Mouse (Mus musculus): ENCODE measurements around the gene Brix1. TPM values are rescaled to one million over a fixed set of nuclear protein-coding genes. Genes with fewer than 3 reads are reported as not detected.
A peak's percentile ranks its signal among the peaks of the same experiment; 100 is the strongest.
"Not testable (repeated sequence)": the region's sequence is repeated elsewhere in the genome, so short reads cannot be mapped to it uniquely, and the experiment has no call there.

The Brix1 gene
- polyA plus RNA-seq, 1 experiment, result 1.5 TPM

DNA sequence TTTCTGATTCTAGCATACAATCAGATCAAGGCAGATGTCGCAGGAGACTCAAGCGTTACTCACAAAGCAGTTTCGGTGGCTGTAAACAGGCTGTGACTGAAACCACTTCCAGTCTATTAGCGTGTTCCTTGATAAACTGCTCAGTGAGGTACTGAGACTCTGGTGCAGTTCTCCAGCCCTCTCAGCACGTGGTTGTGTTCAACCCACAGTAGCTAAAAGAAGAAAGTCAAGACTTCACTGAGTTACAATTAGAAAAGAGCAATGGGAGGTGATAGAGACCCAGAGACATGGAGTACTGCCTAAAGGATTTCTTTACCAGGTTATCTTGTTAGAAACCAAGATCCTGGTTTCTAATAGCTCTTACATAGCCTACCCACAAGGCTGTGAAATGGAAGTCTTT, 13.8 kb upstream of the Brix1 start:
- no peak for TF ChIP-seq POLR2A (IDR thresholded peaks at IDR 0.05; ENCODE audit: borderline replicate concordance, extremely low read depth, low read depth, low read length)
- TF ChIP-seq CTCF (IDR thresholded peaks at IDR 0.05; ENCODE audit: insufficient read depth, low read length), result no peak
- DNase-seq, result no peak
- 75% methylated on average over 5 of the region's 5 CpGs for WGBS

GRCm38 (mm10) chr15:10496696-10497095, 10.9 kb upstream of the Brix1 start:
- H3K4me3 ChIP-seq (replicated peaks; ENCODE audit: extremely low read depth, low read depth, low read length); H3K4me1 ChIP-seq (ENCODE audit: control insufficient read depth, insufficient read depth, low read length); DNase-seq: not testable (repeated sequence)
- 96% methylated on average over 1 of the region's 1 CpGs for WGBS

More for the DNA sequence above, 13.8 kb upstream of the Brix1 start:
- Histone ChIP-seq H3K4me3 (replicated peaks; ENCODE audit: extremely low read depth, low read depth, low read length) (no peak overlapping the region), H3K4me1 (ENCODE audit: control insufficient read depth, insufficient read depth, low read length) (no peaks in the 10 kb centered on the region)

- Histone ChIP-seq H3K4me1 (ENCODE audit: control insufficient read depth, insufficient read depth, low read length) (no peaks in the 10 kb centered on the region), H3K4me3 (replicated peaks; ENCODE audit: extremely low read depth, low read depth, low read length) (no peak overlapping the region)
- no peak for TF ChIP-seq POLR2A (IDR thresholded peaks at IDR 0.05; ENCODE audit: borderline replicate concordance, extremely low read depth, low read depth, low read length)
- no peak for TF ChIP-seq CTCF (IDR thresholded peaks at IDR 0.05; ENCODE audit: insufficient read depth, low read length)
- 85% methylated on average over 11 of the region's 11 CpGs for WGBS
- no peak for DNase-seq
Measured at GRCm38 (mm10) chr15:10495944-10496343, 10.2 kb upstream of the Brix1 start.

DNA sequence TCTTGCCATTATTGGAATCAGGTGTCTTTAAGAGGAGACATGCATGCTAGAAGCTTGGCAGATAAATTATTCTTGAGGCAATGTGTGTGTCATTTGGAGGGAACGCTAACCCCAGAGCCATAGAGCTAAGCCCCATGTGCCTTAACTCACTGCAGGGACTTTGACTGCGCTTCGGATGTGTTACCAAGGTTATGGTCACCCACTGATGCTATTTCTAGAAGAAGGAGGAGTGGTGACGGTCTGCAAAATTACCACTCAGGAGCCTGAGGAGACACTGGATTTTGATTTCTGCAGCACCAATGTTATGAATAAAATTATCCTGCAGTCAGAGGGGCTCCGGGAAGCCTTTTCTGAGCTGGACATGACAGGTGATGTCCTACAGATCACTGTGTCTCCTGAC, 4.4 kb upstream of the Brix1 start:
- TF ChIP-seq POLR2A (IDR thresholded peaks at IDR 0.05; ENCODE audit: borderline replicate concordance, extremely low read depth, low read depth, low read length) (no peak), CTCF (IDR thresholded peaks at IDR 0.05; ENCODE audit: insufficient read depth, low read length) (no peak)
- Histone ChIP-seq H3K4me1 (ENCODE audit: control insufficient read depth, insufficient read depth, low read length) (peaks cover 3% of the 10 kb centered on the region; the same call in 1 of the 2 replicates), H3K4me3 (replicated peaks; ENCODE audit: extremely low read depth, low read depth, low read length) (no peak overlapping the region)
- WGBS, result 95% methylated on average over 5 of the region's 5 CpGs
- DNase-seq, result no peak

DNA sequence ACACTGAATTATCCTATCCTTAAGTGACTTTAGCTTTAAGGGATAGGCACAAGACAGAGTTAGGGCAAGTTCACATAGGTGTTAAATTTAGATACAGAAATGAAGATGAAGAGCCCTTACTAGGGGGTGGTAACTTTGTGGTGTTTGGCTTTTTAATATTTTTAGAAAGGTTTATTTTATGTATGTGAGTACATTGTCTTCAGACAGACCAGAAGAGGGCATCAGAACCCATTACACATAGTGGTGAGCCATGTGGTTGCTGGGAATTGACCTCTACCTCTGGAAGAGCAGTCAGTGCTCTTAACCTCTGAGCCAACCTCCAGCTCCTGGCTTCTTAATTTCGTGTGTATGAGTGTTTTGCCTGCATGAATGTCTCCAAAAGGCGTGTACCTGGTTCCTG, 1.5 kb upstream of the Brix1 start:
- Histone ChIP-seq H3K4me3 (replicated peaks; ENCODE audit: extremely low read depth, low read depth, low read length) (no peak overlapping the region), H3K4me1 (ENCODE audit: control insufficient read depth, insufficient read depth, low read length) (peaks cover 3% of the 10 kb centered on the region; the same call in 1 of the 2 replicates)
- no peak for DNase-seq
- 50% methylated on average over 2 of the region's 2 CpGs for WGBS
- TF ChIP-seq CTCF (IDR thresholded peaks at IDR 0.05; ENCODE audit: insufficient read depth, low read length) (no peak), POLR2A (IDR thresholded peaks at IDR 0.05; ENCODE audit: borderline replicate concordance, extremely low read depth, low read depth, low read length) (no peak)

DNA sequence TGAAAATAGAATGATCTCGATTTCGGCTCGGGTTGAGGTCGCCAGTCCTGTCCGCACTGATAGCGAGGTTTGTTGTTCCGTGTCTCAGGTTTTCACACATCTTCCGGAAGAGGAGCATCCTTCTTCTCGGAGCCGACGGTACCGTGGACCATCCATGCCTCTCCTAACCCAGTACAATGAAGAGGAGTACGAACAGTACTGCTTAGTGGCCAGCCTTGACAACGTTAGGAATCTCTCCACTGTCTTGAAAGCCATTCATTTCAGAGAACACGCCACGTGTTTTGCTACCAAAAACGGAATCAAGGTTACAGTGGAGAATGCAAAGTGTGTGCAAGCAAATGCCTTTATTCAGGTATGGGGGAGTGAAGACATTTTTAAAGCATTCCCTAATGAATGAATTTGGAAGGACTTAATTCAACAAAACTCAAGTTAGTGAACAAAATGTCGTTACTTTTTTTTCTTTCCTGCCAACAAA, 655 bp upstream of the Brix1 start:
- DNase-seq, result no peak
- WGBS, result 2% methylated on average over 18 of the region's 18 CpGs
- no peak for TF ChIP-seq CTCF (IDR thresholded peaks at IDR 0.05; ENCODE audit: insufficient read depth, low read length)
- TF ChIP-seq POLR2A (IDR thresholded peaks at IDR 0.05; ENCODE audit: borderline replicate concordance, extremely low read depth, low read depth, low read length), result no peak
- H3K4me3 ChIP-seq (replicated peaks; ENCODE audit: extremely low read depth, low read depth, low read length), result peak overlapping the region; percentile 76
- peaks cover 3% of the 10 kb centered on the region; the same call in 1 of the 2 replicates for H3K4me1 ChIP-seq (ENCODE audit: control insufficient read depth, insufficient read depth, low read length)

DNA sequence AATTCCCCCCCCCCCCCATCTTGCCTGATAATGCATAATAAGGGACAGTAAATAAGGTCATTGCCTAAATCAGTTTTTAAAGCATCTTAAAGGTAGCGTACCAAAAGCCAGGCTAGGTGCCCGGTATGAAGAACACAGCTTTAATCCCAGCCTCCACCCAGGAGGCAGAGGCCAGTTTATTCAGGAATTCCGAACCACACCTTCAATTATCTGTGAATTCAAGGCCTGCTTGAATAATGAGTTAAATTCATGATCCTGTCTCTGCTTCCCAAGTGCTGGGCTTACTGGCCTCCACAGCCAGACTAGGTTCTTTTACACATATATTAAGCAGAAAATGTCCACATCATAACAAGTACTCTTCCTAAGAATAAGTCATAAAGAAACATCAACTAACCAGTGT, 14.8 kb downstream of the Brix1 start:
- no peaks in the 10 kb centered on the region; the same call in 1 of the 2 replicates for H3K4me1 ChIP-seq (ENCODE audit: control insufficient read depth, insufficient read depth, low read length)
- H3K4me3 ChIP-seq (replicated peaks; ENCODE audit: extremely low read depth, low read depth, low read length), result no peak overlapping the region
- no peak for DNase-seq
- no peak for TF ChIP-seq POLR2A (IDR thresholded peaks at IDR 0.05; ENCODE audit: borderline replicate concordance, extremely low read depth, low read depth, low read length)
- no peak for TF ChIP-seq CTCF (IDR thresholded peaks at IDR 0.05; ENCODE audit: insufficient read depth, low read length)
- WGBS, result 15% methylated on average over 3 of the region's 3 CpGs

DNA sequence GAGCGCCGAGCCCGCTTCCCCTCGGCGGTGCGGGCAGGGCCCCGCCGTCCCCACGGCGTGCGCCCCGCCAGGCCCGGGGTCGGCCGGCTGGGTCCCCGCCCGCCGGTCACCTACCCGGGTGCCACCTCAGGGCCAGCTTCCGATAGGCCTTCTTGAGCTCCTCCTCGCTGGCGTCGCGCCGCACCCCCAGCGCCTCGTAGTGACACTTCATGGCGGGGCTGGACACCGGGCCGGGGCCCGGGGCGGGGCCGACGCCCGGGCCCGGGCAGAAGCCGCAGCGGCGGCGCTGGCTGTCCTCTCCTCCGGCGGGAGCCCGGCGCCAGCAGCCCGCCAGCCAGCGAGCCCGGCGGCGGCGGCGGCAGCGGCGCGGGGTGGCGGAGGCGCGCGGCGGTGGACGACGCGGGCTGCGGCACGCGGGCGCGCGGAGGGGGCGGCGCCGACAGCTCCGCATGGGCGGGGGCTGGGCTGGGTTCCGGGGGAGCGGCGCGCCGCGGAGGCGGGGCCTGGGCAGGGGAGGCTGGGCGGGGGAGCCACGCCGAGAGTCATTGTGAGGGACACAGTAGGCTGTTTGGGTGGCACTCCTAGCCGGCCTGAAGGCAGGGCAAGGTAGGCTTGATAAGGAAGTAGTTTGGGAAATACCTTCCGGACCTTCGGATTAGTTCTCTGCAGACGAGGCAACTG, 15.5 kb downstream of the Brix1 start, which contains the start of gene Dnajc21:
Gene Dnajc21 (minus strand): TSS at position 366 of the 681 bp plus-strand sequence.
- H3K4me3 ChIP-seq (replicated peaks; ENCODE audit: extremely low read depth, low read depth, low read length), result peak within 1 kb of the TSS; percentile 70
- WGBS, result 6% methylated on average over 75 of the region's 87 CpGs
- peak; percentile 86 for DNase-seq
- H3K4me1 ChIP-seq (ENCODE audit: control insufficient read depth, insufficient read depth, low read length), result no peaks in the 10 kb centered on the region; the same call in 1 of the 2 replicates
- TF ChIP-seq POLR2A (IDR thresholded peaks at IDR 0.05; ENCODE audit: borderline replicate concordance, extremely low read depth, low read depth, low read length) (peak; percentile 58; the same call in 1 of the 2 replicates), CTCF (IDR thresholded peaks at IDR 0.05; ENCODE audit: insufficient read depth, low read length) (no peak)

- peak; percentile 57 for DNase-seq
- Histone ChIP-seq H3K4me3 (replicated peaks; ENCODE audit: extremely low read depth, low read depth, low read length) (peak overlapping the region; percentile 54), H3K4me1 (ENCODE audit: control insufficient read depth, insufficient read depth, low read length) (no peaks in the 10 kb centered on the region; the same call in 1 of the 2 replicates)
- under 1% methylated on average over 40 of the region's 40 CpGs for WGBS
- TF ChIP-seq POLR2A (IDR thresholded peaks at IDR 0.05; ENCODE audit: borderline replicate concordance, extremely low read depth, low read depth, low read length), result no peak
Measured at GRCm38 (mm10) chr15:10469641-10470150, 16.1 kb downstream of the Brix1 start.

- DNase-seq, result no peak
- TF ChIP-seq CTCF (IDR thresholded peaks at IDR 0.05; ENCODE audit: insufficient read depth, low read length), result no peak
- no peak for TF ChIP-seq POLR2A (IDR thresholded peaks at IDR 0.05; ENCODE audit: borderline replicate concordance, extremely low read depth, low read depth, low read length)
- 77% methylated on average over 3 of the region's 3 CpGs for WGBS
- Histone ChIP-seq H3K4me3 (replicated peaks; ENCODE audit: extremely low read depth, low read depth, low read length) (no peak overlapping the region), H3K4me1 (ENCODE audit: control insufficient read depth, insufficient read depth, low read length) (no peaks in the 10 kb centered on the region; the same call in 1 of the 2 replicates)
Measured at GRCm38 (mm10) chr15:10468761-10469160, 17.0 kb downstream of the Brix1 start.

Data from lung, adult 2 months (tissue).